Mouse (Mus musculus): Measurements from ENCODE around the gene Cmtm8.

DNA sequence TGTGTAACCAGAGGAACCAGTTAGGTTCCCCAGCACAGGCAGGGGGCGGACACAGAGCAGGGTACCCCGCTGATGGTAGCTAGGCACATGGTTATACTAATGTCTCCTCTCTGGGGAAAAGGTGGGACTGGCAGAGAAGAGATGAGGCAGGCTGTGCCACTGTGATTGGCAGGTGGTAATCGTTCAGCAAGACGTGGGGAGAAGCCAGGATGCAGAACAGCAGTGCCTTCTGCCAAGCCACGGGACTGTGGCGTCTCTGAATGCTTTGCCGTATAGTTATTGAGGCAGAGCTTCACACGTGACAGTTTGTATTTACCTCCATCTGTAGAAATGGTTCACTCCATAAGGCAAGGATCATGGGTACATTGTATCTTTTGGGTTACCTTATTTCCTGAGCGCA is 10.7 kb upstream of the Cmtm8 start:
- TF ChIP-seq POLR2A (IDR thresholded peaks at IDR 0.05; ENCODE audit: insufficient read depth, low read length), result no peak
- no peak for TF ChIP-seq CTCF (IDR thresholded peaks at IDR 0.05; ENCODE audit: low read depth, low read length)
- no peak for TF ChIP-seq EP300 (IDR thresholded peaks at IDR 0.05; ENCODE audit: insufficient read depth, low read depth, low read length)
